Mouse (Mus musculus) liver, embryonic 14.5 days (tissue): ENCODE data around the gene Gm42417. TPM values are rescaled to one million over a fixed set of nuclear protein-coding genes. Genes with fewer than 3 reads are reported as not detected.

Experiments
- ATAC-seq: fragments of 200-750 bp; cut with Nextera tagmentation; 2 replicates; pipeline ENCODE4 v1.8.0; 2017; ENCODE audit warnings: moderate number of reproducible peaks, mild to moderate bottlenecking, moderate library complexity; ENCODE audit not compliant: insufficient read depth
- DNase-seq, 3 experiments: peaks; one replicate each; pipeline ENCODE4 v3.0.0-alpha.2; 2012 to 2013; ENCODE audit warnings: low read depth in 3 of 3, low spot score in 3 of 3
- H3K27ac ChIP-seq: fragments of 300-500 bp; sonication (generic); 2 replicates; pipeline ENCODE4 v1.5.1; 2014; ENCODE audit warnings: moderate library complexity, mild to moderate bottlenecking, control low read depth, inconsistent platforms
- H3K27me3 ChIP-seq: fragments of 300-500 bp; sonication (generic); 2 replicates; pipeline ENCODE4 v1.6.1; 2014; ENCODE audit warnings: mild to moderate bottlenecking, low read length, moderate library complexity; ENCODE audit not compliant: control insufficient read depth, insufficient read depth
- H3K36me3 ChIP-seq: fragments of 300-500 bp; sonication (generic); replicated peaks from 2 replicates; pipeline ENCODE4 v1.6.1; 2014; ENCODE audit warnings: low read depth; ENCODE audit not compliant: control insufficient read depth, insufficient read depth
- H3K4me1 ChIP-seq, 2 experiments: fragments of 200-500 bp in 1 of 2; fragments of 300-500 bp in 1 of 2; sonication (generic) in 1 of 2; replicated peaks; 2 replicates each; pipeline ENCODE4 v1.6.1; 2012 to 2014; ENCODE audit warnings: antibody characterized with exemption in 1 of 2, inconsistent platforms in 1 of 2, low read length in 1 of 2; ENCODE audit not compliant: control insufficient read depth in 2 of 2, insufficient read depth in 2 of 2
- H3K4me2 ChIP-seq: fragments of 300-500 bp; sonication (generic); 2 replicates; pipeline ENCODE4 v1.6.1; 2014; ENCODE audit warnings: low read depth, mild to moderate bottlenecking, control low read depth, moderate library complexity
- H3K4me3 ChIP-seq, 2 experiments: fragments of 200-500 bp in 1 of 2; fragments of 300-500 bp in 1 of 2; sonication (generic) in 1 of 2; 2 replicates each; pipeline ENCODE4 v1.5.1; 2012 to 2014; ENCODE audit warnings: low read depth in 2 of 2, low read length in 2 of 2, mild to moderate bottlenecking in 2 of 2, control low read depth in 1 of 2, inconsistent platforms in 1 of 2, moderate library complexity in 1 of 2; ENCODE audit not compliant: insufficient read depth in 1 of 2
- H3K9ac ChIP-seq: fragments of 300-500 bp; sonication (generic); replicated peaks from 2 replicates; pipeline ENCODE4 v1.6.1; 2014; ENCODE audit warnings: mild to moderate bottlenecking, control low read depth, moderate library complexity
- H3K9me3 ChIP-seq: fragments of 300-500 bp; sonication (generic); 2 replicates; pipeline ENCODE4 v1.6.1; 2016; ENCODE audit warnings: low read length, mixed read lengths; ENCODE audit not compliant: control insufficient read depth
- CTCF ChIP-seq: IDR thresholded peaks from 2 replicates; pipeline ENCODE4 v1.5.1; 2016; ENCODE audit warnings: antibody characterized with exemption, low read depth, control low read depth
- EP300 ChIP-seq: IDR thresholded peaks from 2 replicates; pipeline ENCODE4 v1.6.1; 2016; ENCODE audit warnings: antibody characterized with exemption, low read depth
- WGBS: fragments of 180-500 bp; shearing (Covaris S2); extraction: QIAGEN DNeasy Blood & Tissue Kit; methylation state at CpG from one replicate; pipeline ENCODE4 v1.1.7; 2014; ENCODE audit not compliant: insufficient replicate concordance; 5-methylcytosine and 5-hydroxymethylcytosine counted together
- polyA plus RNA-seq, 2 experiments: library from polyadenylated mRNA; depleted of rRNA in 1 of 2; stranded (reverse) in 1 of 2; unstranded in 1 of 2; fragments of >200 nt; fragmentation: Nextera tagmentation in 1 of 2; extraction: Ambion mirVana in 1 of 2; gene quantifications; 2 replicates each; pipeline versions ENCODE4 v1.2.1 to v1.2.3; 2012 to 2014

Gene Gm42417
- polyA plus RNA-seq, 2 experiments, result not detected

GRCm38 (mm10) chr1:36533546-36533945 lies 5.7 kb downstream of the Gm42417 start:
- Histone ChIP-seq H3K27ac (no peak overlapping the region), H3K4me2 (no peak overlapping the region), H3K9me3 (no peaks in the 10 kb centered on the region), H3K4me3 (no peak overlapping the region), H3K4me1 (no peaks in the 10 kb centered on the region), H3K36me3 (no peaks in the 10 kb centered on the region), H3K27me3 (no peaks in the 10 kb centered on the region), H3K9ac (no peak overlapping the region)
- 73% methylated on average over 6 of the region's 6 CpGs for WGBS
- DNase-seq (no peak), ATAC-seq (no peak)
- TF ChIP-seq EP300 (no peak), CTCF (no peak)

GRCm38 (mm10) chr1:36531461-36531860 lies 7.8 kb downstream of the Gm42417 start:
- Histone ChIP-seq H3K4me1 (no peaks in the 10 kb centered on the region), H3K9me3 (no peaks in the 10 kb centered on the region), H3K4me3 (no peak overlapping the region), H3K36me3 (no peaks in the 10 kb centered on the region), H3K27ac (no peak overlapping the region), H3K4me2 (no peak overlapping the region), H3K9ac (no peak overlapping the region), H3K27me3 (no peaks in the 10 kb centered on the region)
- no peak for ATAC-seq
- 80% methylated on average over 12 of the region's 12 CpGs for WGBS
- TF ChIP-seq EP300 (no peak), CTCF (no peak)
- DNase-seq, result no peak

- no peak for TF ChIP-seq EP300
- TF ChIP-seq CTCF, result no peak
- no peak overlapping the region for H3K4me3 ChIP-seq
- H3K27me3 ChIP-seq, result no peaks in the 10 kb centered on the region
- no peak overlapping the region for H3K9ac ChIP-seq
- no peaks in the 10 kb centered on the region for H3K9me3 ChIP-seq
- WGBS, result 83% methylated on average over 7 of the region's 7 CpGs
- ATAC-seq (no peak), DNase-seq (no peak)
- H3K36me3 ChIP-seq, result no peaks in the 10 kb centered on the region; the same call in 1 of the 2 replicates
- H3K4me2 ChIP-seq, result no peak overlapping the region
- no peaks in the 10 kb centered on the region for H3K4me1 ChIP-seq
- H3K27ac ChIP-seq, result no peak overlapping the region
Measured at GRCm38 (mm10) chr1:36530962-36531361, 8.3 kb downstream of the Gm42417 start.

GRCm38 (mm10) chr1:36530485-36530884 lies 8.7 kb downstream of the Gm42417 start:
- no peaks in the 10 kb centered on the region for H3K9me3 ChIP-seq
- ATAC-seq (no peak), DNase-seq (no peak)
- TF ChIP-seq CTCF, result no peak
- TF ChIP-seq EP300, result no peak
- H3K9ac ChIP-seq, result no peak overlapping the region
- H3K4me3 ChIP-seq, result no peak overlapping the region
- H3K27ac ChIP-seq, result no peak overlapping the region
- H3K4me2 ChIP-seq, result no peak overlapping the region
- H3K36me3 ChIP-seq, result no peaks in the 10 kb centered on the region; the same call in 1 of the 2 replicates
- WGBS, result 75% methylated on average over 8 of the region's 8 CpGs
- no peaks in the 10 kb centered on the region for H3K4me1 ChIP-seq
- H3K27me3 ChIP-seq, result no peaks in the 10 kb centered on the region

- no peak for TF ChIP-seq EP300
- no peak for TF ChIP-seq CTCF
- no peaks in the 10 kb centered on the region for H3K9me3 ChIP-seq
- no peaks in the 10 kb centered on the region; the same call in 1 of the 2 replicates for H3K36me3 ChIP-seq
- ATAC-seq, result no peak
- no peak overlapping the region for H3K9ac ChIP-seq
- no peak overlapping the region for H3K4me2 ChIP-seq
- WGBS, result 74% methylated on average over 4 of the region's 4 CpGs
- H3K27ac ChIP-seq, result no peak overlapping the region
- DNase-seq, result no peak
- no peak overlapping the region for H3K4me3 ChIP-seq
- H3K4me1 ChIP-seq, result no peaks in the 10 kb centered on the region
- no peaks in the 10 kb centered on the region for H3K27me3 ChIP-seq
Measured at GRCm38 (mm10) chr1:36529875-36530274, 9.4 kb downstream of the Gm42417 start.
